Mouse (Mus musculus): ENCODE measurements around the gene Gstm3. TPM values are rescaled to one million over a fixed set of nuclear protein-coding genes. Genes with fewer than 3 reads are reported as not detected.
"Not testable (repeated sequence)": the region's sequence is repeated elsewhere in the genome, so short reads cannot be mapped to it uniquely, and the experiment has no call there.

Gene Gstm3
- total RNA-seq, 4 experiments from 2014 or later = not detected

GRCm38 (mm10) chr3:107974237-107974636, 5.2 kb upstream of the Gstm3 start:
- DNase-seq (ENCODE audit: low spot score in 2 of 2) = no peak

- DNase-seq (ENCODE audit: low spot score in 2 of 2) = no peak
Measured at GRCm38 (mm10) chr3:107972070-107972469, 3.0 kb upstream of the Gstm3 start.

GRCm38 (mm10) chr3:107971101-107971500, 2.0 kb upstream of the Gstm3 start:
- DNase-seq (ENCODE audit: low spot score in 2 of 2) = not testable (repeated sequence)

GRCm38 (mm10) chr3:107966631-107967030, 2.5 kb downstream of the Gstm3 start:
- DNase-seq (ENCODE audit: low spot score in 2 of 2) = no peak

- DNase-seq (ENCODE audit: low spot score in 2 of 2) = no peak
Measured at GRCm38 (mm10) chr3:107965592-107965991, 3.5 kb downstream of the Gstm3 start.

GRCm38 (mm10) chr3:107964656-107965308, 4.3 kb downstream of the Gstm3 start:
- DNase-seq (ENCODE audit: low spot score in 2 of 2) = no peak

GRCm38 (mm10) chr3:107964026-107964425, 5.1 kb downstream of the Gstm3 start:
- DNase-seq (ENCODE audit: low spot score in 2 of 2) = no peak

- DNase-seq (ENCODE audit: low spot score in 2 of 2) = not testable (repeated sequence)
Measured at GRCm38 (mm10) chr3:107955260-107955659, 13.8 kb downstream of the Gstm3 start.

- no peak for DNase-seq (ENCODE audit: low spot score in 2 of 2)
Measured at GRCm38 (mm10) chr3:107953906-107954305, 15.2 kb downstream of the Gstm3 start.

- DNase-seq (ENCODE audit: low spot score in 2 of 2) = no peak
Measured at GRCm38 (mm10) chr3:107953328-107953755, 15.7 kb downstream of the Gstm3 start.

- DNase-seq (ENCODE audit: low spot score in 2 of 2) = no peak
Measured at GRCm38 (mm10) chr3:107950531-107950930, 18.6 kb downstream of the Gstm3 start.

- not testable (repeated sequence) for DNase-seq (ENCODE audit: low spot score in 2 of 2)
Measured at GRCm38 (mm10) chr3:107949461-107949860, 19.6 kb downstream of the Gstm3 start.

GRCm38 (mm10) chr3:107945729-107946128, 23.4 kb downstream of the Gstm3 start:
- DNase-seq (ENCODE audit: low spot score in 2 of 2) = no peak

- no peak for DNase-seq (ENCODE audit: low spot score in 2 of 2)
Measured at GRCm38 (mm10) chr3:107943239-107943990, 25.7 kb downstream of the Gstm3 start, which contains the start of gene Gstm6. Gene Gstm6, minus strand, starts transcription at chr3:107943749.

- DNase-seq (ENCODE audit: low spot score in 2 of 2) = no peak
Measured at GRCm38 (mm10) chr3:107941261-107941660, 27.8 kb downstream of the Gstm3 start.

- no peak for DNase-seq (ENCODE audit: low spot score in 2 of 2)
Measured at GRCm38 (mm10) chr3:107940524-107940923, 28.6 kb downstream of the Gstm3 start.

- DNase-seq (ENCODE audit: low spot score in 2 of 2) = peak in 1 of 2 experiments; percentile 55
Measured at GRCm38 (mm10) chr3:107939830-107940229, 29.3 kb downstream of the Gstm3 start.

GRCm38 (mm10) chr3:107939403-107939802, 29.7 kb downstream of the Gstm3 start:
- DNase-seq (ENCODE audit: low spot score in 2 of 2) = peak in 1 of 2 experiments; percentile 37

- DNase-seq (ENCODE audit: low spot score in 2 of 2) = no peak
Measured at GRCm38 (mm10) chr3:107935888-107936287, 33.2 kb downstream of the Gstm3 start.

- DNase-seq (ENCODE audit: low spot score in 2 of 2) = no peak
Measured at GRCm38 (mm10) chr3:107935268-107935667, 33.8 kb downstream of the Gstm3 start.

GRCm38 (mm10) chr3:107932128-107932527, 37.0 kb downstream of the Gstm3 start:
- DNase-seq (ENCODE audit: low spot score in 2 of 2) = no peak

GRCm38 (mm10) chr3:107931670-107932069, 37.4 kb downstream of the Gstm3 start, which contains the start of gene Gstm7:
Gene Gstm7, minus strand, starts transcription at chr3:107931817.
- peak; percentile 94 to 99 for DNase-seq (ENCODE audit: low spot score in 2 of 2)

- DNase-seq (ENCODE audit: low spot score in 2 of 2) = no peak
Measured at GRCm38 (mm10) chr3:107931134-107931533, 37.9 kb downstream of the Gstm3 start.
